Mouse (Mus musculus) ES-E14 (cell line): ENCODE data around the gene Ptgis.

Experiments
- HCFC1 ChIP-seq: IDR thresholded peaks from 2 replicates; pipeline ENCODE4 v1.6.1; 2012; ENCODE audit warnings: low read length, inconsistent platforms, borderline replicate concordance; ENCODE audit not compliant: insufficient read depth
- MAFK ChIP-seq: IDR thresholded peaks from 2 replicates; pipeline ENCODE4 v1.6.1; 2014; ENCODE audit warnings: mild to moderate bottlenecking, low read depth, low read length, inconsistent platforms; ENCODE audit not compliant: insufficient read depth
- ZC3H11A ChIP-seq: IDR thresholded peaks from 2 replicates; pipeline ENCODE4 v1.6.1; 2012; ENCODE audit warnings: low read depth, mild to moderate bottlenecking, inconsistent platforms, low read length, borderline replicate concordance

DNA sequence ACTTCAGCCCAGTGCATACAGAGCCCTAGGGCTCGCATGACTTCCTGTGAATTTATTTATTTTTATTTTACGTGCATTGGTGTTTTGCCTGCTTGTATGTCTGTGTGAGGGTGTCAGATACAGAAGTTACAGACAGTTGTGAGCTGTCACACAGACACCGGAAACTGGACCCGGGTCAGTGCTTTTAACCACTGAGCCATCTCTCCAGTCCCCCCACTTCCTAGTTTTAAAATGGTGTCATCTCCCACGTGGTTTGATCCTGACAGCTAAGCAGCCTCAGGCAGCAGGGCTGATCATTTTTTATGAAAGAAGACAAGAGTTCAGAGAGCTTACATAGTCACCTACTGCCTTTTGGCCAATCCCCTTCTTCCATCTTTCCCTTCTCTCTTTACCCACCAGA, 94.5 kb downstream of the Ptgis start:
- TF ChIP-seq ZC3H11A (no peak), MAFK (no peak), HCFC1 (no peak)
